Mouse (Mus musculus): ENCODE measurements at regions not wholly inside any gene's neighbourhood (a gene's known extent, or its start where the extent isn't known, plus 50 kb on each side); places are given as distances from the start of the nearest gene placed in this dataset.

- Histone ChIP-seq H3K27ac (ENCODE audit: low read length) (no peak overlapping the region), H3K9ac (replicated peaks; ENCODE audit: low read depth) (no peak overlapping the region), H3K4me3 (ENCODE audit: low read depth, low read length) (no peak overlapping the region), H3K27me3 (replicated peaks; ENCODE audit: insufficient read depth, low read length) (no peaks in the 10 kb centered on the region), H3K36me3 (ENCODE audit: insufficient read depth, low read length) (no peaks in the 10 kb centered on the region), H3K4me2 (replicated peaks; ENCODE audit: low read depth, low read length) (no peak overlapping the region), H3K9me3 (ENCODE audit: low read length) (no peaks in the 10 kb centered on the region), H3K4me1 (ENCODE audit: insufficient read depth, low read depth, low read length) (no peaks in the 10 kb centered on the region)
- ATAC-seq: no peak
- no peak for TF ChIP-seq EP300 (IDR thresholded peaks at IDR 0.05)
- TF ChIP-seq CTCF (IDR thresholded peaks at IDR 0.05): no peak
- no peak for DNase-seq (ENCODE audit: low spot score)
Observed at GRCm38 (mm10) chr4:53915326-53915725, 89.5 kb downstream of the Tmem38b start.

GRCm38 (mm10) chr4:53919188-53919587 is 93.3 kb downstream of the Tmem38b start:
- no peak overlapping the region for H3K9ac ChIP-seq (replicated peaks; ENCODE audit: low read depth)
- no peaks in the 10 kb centered on the region for H3K27me3 ChIP-seq (replicated peaks; ENCODE audit: insufficient read depth, low read length)
- no peaks in the 10 kb centered on the region for H3K9me3 ChIP-seq (ENCODE audit: low read length)
- no peaks in the 10 kb centered on the region for H3K4me1 ChIP-seq (ENCODE audit: insufficient read depth, low read depth, low read length)
- no peak overlapping the region for H3K4me3 ChIP-seq (ENCODE audit: low read depth, low read length)
- H3K27ac ChIP-seq (ENCODE audit: low read length): no peak overlapping the region
- peak; percentile 70 for DNase-seq (ENCODE audit: low spot score)
- 0 out of 2 replicates have a peak, but pooled peaks have one; percentile 47 for ATAC-seq
- no peaks in the 10 kb centered on the region for H3K36me3 ChIP-seq (ENCODE audit: insufficient read depth, low read length)
- no peak for TF ChIP-seq EP300 (IDR thresholded peaks at IDR 0.05)
- TF ChIP-seq CTCF (IDR thresholded peaks at IDR 0.05): peak; percentile 86
- H3K4me2 ChIP-seq (replicated peaks; ENCODE audit: low read depth, low read length): no peak overlapping the region

DNA sequence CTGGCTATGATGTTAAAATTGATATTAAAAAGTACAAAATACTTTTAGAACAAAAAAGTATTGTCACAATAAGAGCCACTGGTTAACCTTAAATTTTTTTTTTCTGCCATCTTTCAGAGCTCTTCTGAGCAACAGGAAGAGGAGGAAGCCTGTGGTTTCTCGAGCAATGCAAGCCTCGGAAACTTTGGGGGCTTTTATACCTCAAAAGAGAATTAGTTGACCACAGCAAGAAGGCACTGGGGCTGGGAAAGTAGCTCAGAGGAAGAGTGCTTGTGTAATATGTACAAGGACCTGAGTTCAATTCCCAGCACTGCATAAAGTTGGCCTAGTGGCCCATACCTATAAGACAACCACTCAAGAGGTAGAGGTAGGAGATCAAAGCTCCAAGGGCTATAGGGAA is 94.7 kb downstream of the Tmem38b start:
- DNase-seq (ENCODE audit: low spot score) (no peak), ATAC-seq (no peak)
- no peak for TF ChIP-seq CTCF (IDR thresholded peaks at IDR 0.05)
- TF ChIP-seq EP300 (IDR thresholded peaks at IDR 0.05): no peak
- H3K4me3 ChIP-seq (ENCODE audit: low read depth, low read length): no peak overlapping the region
- no peak overlapping the region for H3K9ac ChIP-seq (replicated peaks; ENCODE audit: low read depth)
- no peaks in the 10 kb centered on the region for H3K9me3 ChIP-seq (ENCODE audit: low read length)
- WGBS: 37% methylated on average over 2 of the region's 2 CpGs
- H3K36me3 ChIP-seq (ENCODE audit: insufficient read depth, low read length): no peaks in the 10 kb centered on the region
- H3K4me2 ChIP-seq (replicated peaks; ENCODE audit: low read depth, low read length): no peak overlapping the region
- H3K27ac ChIP-seq (ENCODE audit: low read length): no peak overlapping the region
- H3K27me3 ChIP-seq (replicated peaks; ENCODE audit: insufficient read depth, low read length): no peaks in the 10 kb centered on the region
- no peaks in the 10 kb centered on the region for H3K4me1 ChIP-seq (ENCODE audit: insufficient read depth, low read depth, low read length)

- no peak for DNase-seq (ENCODE audit: low spot score)
- H3K27ac ChIP-seq (ENCODE audit: low read length): no peak overlapping the region
- H3K4me2 ChIP-seq (replicated peaks; ENCODE audit: low read depth, low read length): no peak overlapping the region
- WGBS: 90% methylated on average over 3 of the region's 3 CpGs
- H3K4me1 ChIP-seq (ENCODE audit: insufficient read depth, low read depth, low read length): no peaks in the 10 kb centered on the region
- no peak overlapping the region for H3K9ac ChIP-seq (replicated peaks; ENCODE audit: low read depth)
- H3K36me3 ChIP-seq (ENCODE audit: insufficient read depth, low read length): no peaks in the 10 kb centered on the region
- H3K27me3 ChIP-seq (replicated peaks; ENCODE audit: insufficient read depth, low read length): no peaks in the 10 kb centered on the region
- no peak for ATAC-seq
- no peaks in the 10 kb centered on the region for H3K9me3 ChIP-seq (ENCODE audit: low read length)
- TF ChIP-seq EP300 (IDR thresholded peaks at IDR 0.05): no peak
- no peak overlapping the region for H3K4me3 ChIP-seq (ENCODE audit: low read depth, low read length)
Observed at GRCm38 (mm10) chr4:53931068-53931467, 105.2 kb downstream of the Tmem38b start.

GRCm38 (mm10) chr4:53931499-53931898 is 105.7 kb downstream of the Tmem38b start:
- Histone ChIP-seq H3K27ac (ENCODE audit: low read length) (no peak overlapping the region), H3K4me1 (ENCODE audit: insufficient read depth, low read depth, low read length) (no peaks in the 10 kb centered on the region), H3K36me3 (ENCODE audit: insufficient read depth, low read length) (no peaks in the 10 kb centered on the region), H3K4me3 (ENCODE audit: low read depth, low read length) (no peak overlapping the region), H3K9me3 (ENCODE audit: low read length) (no peaks in the 10 kb centered on the region), H3K4me2 (replicated peaks; ENCODE audit: low read depth, low read length) (peak overlapping the region; percentile 41), H3K9ac (replicated peaks; ENCODE audit: low read depth) (no peak overlapping the region), H3K27me3 (replicated peaks; ENCODE audit: insufficient read depth, low read length) (no peaks in the 10 kb centered on the region)
- 12% methylated on average over 10 of the region's 10 CpGs for WGBS
- ATAC-seq: peak; percentile 70
- DNase-seq (ENCODE audit: low spot score): peak; percentile 90
- TF ChIP-seq CTCF (IDR thresholded peaks at IDR 0.05): peak; percentile 96
- no peak for TF ChIP-seq EP300 (IDR thresholded peaks at IDR 0.05)

DNA sequence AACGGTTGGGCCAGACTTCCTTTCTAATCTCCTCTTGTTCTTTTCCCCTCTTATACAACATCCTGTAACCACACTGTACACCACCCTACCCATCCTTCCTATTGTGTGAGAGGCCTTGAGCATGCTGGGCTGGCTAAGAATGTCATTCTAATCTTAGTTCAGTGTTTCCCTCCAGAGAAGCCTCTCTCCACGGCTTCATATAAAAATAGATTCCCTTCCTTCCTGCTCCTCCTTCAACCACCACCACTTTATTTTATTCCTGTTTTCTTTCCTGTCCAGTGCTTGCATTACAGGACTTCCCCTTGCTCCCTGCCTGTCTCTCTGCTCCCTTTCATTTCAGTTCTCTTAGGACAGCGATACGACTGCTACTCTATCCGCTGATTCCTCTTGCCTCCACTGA is 109.5 kb downstream of the Tmem38b start:
- no peak overlapping the region for H3K4me3 ChIP-seq (ENCODE audit: low read depth, low read length)
- no peak overlapping the region for H3K27ac ChIP-seq (ENCODE audit: low read length)
- no peaks in the 10 kb centered on the region for H3K9me3 ChIP-seq (ENCODE audit: low read length)
- no peak overlapping the region for H3K4me2 ChIP-seq (replicated peaks; ENCODE audit: low read depth, low read length)
- no peak for DNase-seq (ENCODE audit: low spot score)
- TF ChIP-seq EP300 (IDR thresholded peaks at IDR 0.05): no peak
- no peak for TF ChIP-seq CTCF (IDR thresholded peaks at IDR 0.05)
- no peak for ATAC-seq
- no peaks in the 10 kb centered on the region for H3K27me3 ChIP-seq (replicated peaks; ENCODE audit: insufficient read depth, low read length)
- no peaks in the 10 kb centered on the region for H3K36me3 ChIP-seq (ENCODE audit: insufficient read depth, low read length)
- WGBS: 41% methylated on average over 5 of the region's 5 CpGs
- no peak overlapping the region for H3K9ac ChIP-seq (replicated peaks; ENCODE audit: low read depth)
- H3K4me1 ChIP-seq (ENCODE audit: insufficient read depth, low read depth, low read length): no peaks in the 10 kb centered on the region

DNA sequence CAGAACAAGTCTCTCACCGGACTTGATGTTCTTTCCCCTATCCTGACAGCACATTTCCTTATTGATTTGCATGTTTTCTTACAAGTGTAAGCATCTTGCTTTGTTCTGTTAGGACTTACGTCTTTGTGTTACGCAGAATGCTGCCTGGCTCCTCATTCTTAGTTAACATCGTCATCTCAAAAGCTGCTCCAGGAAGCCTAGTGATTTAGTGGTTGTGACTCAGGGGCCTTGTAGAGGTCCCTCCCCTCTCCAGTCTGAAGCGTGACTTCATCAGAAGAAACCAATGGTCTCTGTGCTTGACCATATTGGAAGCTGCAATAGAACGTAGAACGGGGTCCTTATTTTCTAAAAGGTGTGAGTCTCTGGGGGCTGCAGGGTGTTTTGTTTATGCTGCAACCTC is 122.9 kb downstream of the Tmem38b start:
- Histone ChIP-seq H3K4me1 (ENCODE audit: insufficient read depth, low read depth, low read length) (no peaks in the 10 kb centered on the region), H3K4me2 (replicated peaks; ENCODE audit: low read depth, low read length) (no peak overlapping the region), H3K4me3 (ENCODE audit: low read depth, low read length) (no peak overlapping the region), H3K27me3 (replicated peaks; ENCODE audit: insufficient read depth, low read length) (no peaks in the 10 kb centered on the region), H3K27ac (ENCODE audit: low read length) (no peak overlapping the region), H3K9me3 (ENCODE audit: low read length) (no peaks in the 10 kb centered on the region), H3K9ac (replicated peaks; ENCODE audit: low read depth) (no peak overlapping the region), H3K36me3 (ENCODE audit: insufficient read depth, low read length) (no peaks in the 10 kb centered on the region)
- TF ChIP-seq CTCF (IDR thresholded peaks at IDR 0.05): no peak
- no peak for TF ChIP-seq EP300 (IDR thresholded peaks at IDR 0.05)
- DNase-seq (ENCODE audit: low spot score) (no peak), ATAC-seq (no peak)
- WGBS: 74% methylated on average over 7 of the region's 7 CpGs

All from lung, postnatal 0 days (tissue).